Mouse (Mus musculus) intestine, embryonic 16.5 days (tissue): ENCODE measurements around the gene Fbf1. TPM values are rescaled to one million over a fixed set of nuclear protein-coding genes. Genes with fewer than 3 reads are reported as not detected.

ENCODE experiments used
- ATAC-seq: fragments of 200-750 bp; cut with Nextera tagmentation; 2 replicates; pipeline ENCODE4 v1.8.0; 2017; ENCODE audit warnings: moderate TSS enrichment, moderate library complexity
- H3K27ac ChIP-seq: fragments of 300-500 bp; sonication (generic); 2 replicates; pipeline ENCODE4 v1.5.1; 2014; ENCODE audit warnings: mild to moderate bottlenecking, low read length
- H3K27me3 ChIP-seq: fragments of 300-500 bp; sonication (generic); replicated peaks from 2 replicates; pipeline ENCODE4 v1.6.1; 2014; ENCODE audit warnings: low read length, control low read depth, mixed read lengths; ENCODE audit not compliant: control insufficient read depth, insufficient read depth
- H3K36me3 ChIP-seq: fragments of 300-500 bp; sonication (generic); 2 replicates; pipeline ENCODE4 v1.6.1; 2014; ENCODE audit warnings: low read length, control low read depth; ENCODE audit not compliant: control insufficient read depth, insufficient read depth
- H3K4me1 ChIP-seq: fragments of 300-500 bp; sonication (generic); 2 replicates; pipeline ENCODE4 v1.6.1; 2014; ENCODE audit warnings: low read length, control low read depth, mixed read lengths; ENCODE audit not compliant: control insufficient read depth, insufficient read depth
- H3K4me2 ChIP-seq: fragments of 300-500 bp; sonication (generic); 2 replicates; pipeline ENCODE4 v1.6.1; 2014; ENCODE audit warnings: low read depth, low read length, control low read depth
- H3K4me3 ChIP-seq: fragments of 300-500 bp; sonication (generic); 2 replicates; pipeline ENCODE4 v1.5.1; 2014; ENCODE audit warnings: mild to moderate bottlenecking, low read length
- H3K9ac ChIP-seq: fragments of 300-500 bp; sonication (generic); 2 replicates; pipeline ENCODE4 v1.6.1; 2014; ENCODE audit warnings: low read depth, low read length
- H3K9me3 ChIP-seq: fragments of 300-500 bp; sonication (generic); 2 replicates; pipeline ENCODE4 v1.6.1; 2016; ENCODE audit warnings: low read length, control low read depth; ENCODE audit not compliant: control insufficient read depth
- WGBS: fragments of 180-500 bp; shearing (Covaris S2); extraction: QIAGEN DNeasy Blood & Tissue Kit; methylation state at CpG from one replicate; pipeline ENCODE4 v1.1.7; 2014; 5-methylcytosine and 5-hydroxymethylcytosine counted together
- polyA plus RNA-seq: library from polyadenylated mRNA; unstranded; fragments of >200 nt; fragmentation: Nextera tagmentation; extraction: Ambion mirVana; gene quantifications from 2 replicates; pipeline ENCODE4 v1.2.1, GENCODE M21; 2015

Gene Fbf1
- polyA plus RNA-seq, 1 experiment from 2014 or later = 15.4 TPM

DNA sequence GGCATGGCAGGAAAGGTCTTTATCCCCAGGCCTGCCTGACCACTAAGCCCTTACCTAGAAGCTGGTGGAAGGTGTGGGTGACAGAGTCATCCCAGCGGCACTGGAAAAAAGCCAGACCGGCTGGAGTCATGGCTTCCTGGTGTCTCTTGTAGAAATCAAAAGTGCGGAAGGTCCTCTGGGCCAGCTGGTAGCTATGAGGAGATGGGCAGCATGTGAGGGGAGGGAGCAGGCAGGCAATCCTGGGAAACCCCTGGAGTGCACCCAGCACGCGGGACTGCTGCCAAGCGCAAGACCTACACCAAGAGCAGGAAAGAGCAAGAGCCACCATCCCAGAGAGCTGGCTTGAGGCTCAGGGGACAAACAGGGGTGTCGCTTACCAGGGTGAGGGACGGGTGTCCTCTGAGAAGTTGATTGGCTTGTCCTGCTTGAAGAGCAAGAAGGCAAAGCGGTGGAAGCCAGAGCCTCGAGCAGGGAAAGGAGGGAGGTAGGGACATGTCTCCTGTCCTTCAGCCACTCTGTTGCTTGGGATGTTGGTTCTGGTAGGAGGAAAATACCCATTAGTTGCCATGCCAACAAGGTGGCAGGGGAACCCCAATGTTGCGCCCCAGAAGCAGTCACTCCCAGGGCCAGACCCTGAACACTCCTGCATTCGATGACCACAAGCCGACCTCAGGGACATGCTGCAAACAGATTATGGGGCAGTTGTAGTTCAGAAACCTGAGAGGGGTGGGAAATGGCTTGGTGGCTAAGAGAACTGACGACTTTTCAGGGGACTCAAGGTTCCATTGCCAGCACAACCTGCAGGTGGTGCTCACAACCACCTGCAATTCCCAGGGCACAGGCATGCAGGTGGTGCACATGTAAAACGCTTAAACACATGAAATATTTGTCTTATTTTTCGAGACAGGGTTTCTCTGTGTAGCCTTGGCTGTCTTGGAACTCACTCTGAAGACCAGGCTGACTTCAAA is 35.3 kb downstream of the Fbf1 start:
- Histone ChIP-seq H3K4me1 (peaks cover 32% of the 10 kb centered on the region), H3K27ac (no peak overlapping the region), H3K9me3 (no peaks in the 10 kb centered on the region), H3K36me3 (0 out of 2 replicates have a peak, but pooled peaks cover 5% of the 10 kb centered on the region), H3K9ac (no peak overlapping the region), H3K27me3 (no peaks in the 10 kb centered on the region), H3K4me2 (no peak overlapping the region), H3K4me3 (no peak overlapping the region)
- WGBS = 81% methylated on average over 16 of the region's 16 CpGs
- no peak for ATAC-seq

DNA sequence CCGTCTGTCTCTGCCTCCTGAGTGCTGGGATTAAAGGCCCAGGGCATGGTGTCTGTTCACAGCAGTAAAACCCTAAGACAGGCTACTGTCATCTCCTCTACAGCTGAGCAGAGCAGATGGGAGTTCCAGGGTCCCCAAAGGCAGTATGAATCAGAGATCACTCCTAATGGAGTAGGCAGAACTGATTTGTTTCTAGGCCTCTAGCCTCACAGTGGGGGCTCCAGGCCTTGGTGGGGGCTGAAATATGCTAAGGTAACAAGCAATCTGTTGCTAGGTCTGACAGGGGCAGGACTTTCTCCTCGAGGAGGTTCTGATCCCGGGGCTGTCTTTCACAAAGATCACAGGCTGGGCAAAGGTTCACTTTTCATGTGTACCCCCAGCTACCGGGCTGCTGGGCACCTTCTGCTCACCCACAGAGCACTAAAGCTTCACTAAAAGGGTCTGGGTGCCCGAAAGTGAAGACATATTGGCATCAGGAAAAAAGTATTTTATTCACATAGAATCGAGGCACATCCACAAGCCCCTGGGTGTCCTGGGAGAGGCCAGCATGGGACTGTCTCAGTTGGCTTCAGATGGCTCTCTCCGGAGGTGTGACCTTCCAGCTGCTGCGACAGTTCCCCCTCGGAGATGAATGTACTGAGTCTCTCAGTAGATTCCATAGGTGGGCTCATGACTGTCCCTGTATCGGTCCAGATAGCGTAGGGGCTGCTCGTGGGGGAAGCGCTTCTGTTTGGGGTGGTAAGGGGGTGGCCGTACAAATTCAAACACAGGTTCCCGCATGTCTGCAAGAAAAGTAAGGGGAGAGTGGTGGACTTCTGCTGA is 36.4 kb downstream of the Fbf1 start:
- WGBS = 76% methylated on average over 15 of the region's 15 CpGs
- H3K4me1 ChIP-seq = peaks cover 36% of the 10 kb centered on the region
- ATAC-seq = peak; percentile 8
- H3K9me3 ChIP-seq = no peaks in the 10 kb centered on the region
- H3K36me3 ChIP-seq = peaks cover 7% of the 10 kb centered on the region; the same call in 1 of the 2 replicates
- H3K9ac ChIP-seq = peak overlapping the region; percentile 90
- peak overlapping the region; percentile 71 for H3K4me3 ChIP-seq
- no peaks in the 10 kb centered on the region for H3K27me3 ChIP-seq
- H3K4me2 ChIP-seq = peak overlapping the region; percentile 89
- H3K27ac ChIP-seq = peak overlapping the region; percentile 97

DNA sequence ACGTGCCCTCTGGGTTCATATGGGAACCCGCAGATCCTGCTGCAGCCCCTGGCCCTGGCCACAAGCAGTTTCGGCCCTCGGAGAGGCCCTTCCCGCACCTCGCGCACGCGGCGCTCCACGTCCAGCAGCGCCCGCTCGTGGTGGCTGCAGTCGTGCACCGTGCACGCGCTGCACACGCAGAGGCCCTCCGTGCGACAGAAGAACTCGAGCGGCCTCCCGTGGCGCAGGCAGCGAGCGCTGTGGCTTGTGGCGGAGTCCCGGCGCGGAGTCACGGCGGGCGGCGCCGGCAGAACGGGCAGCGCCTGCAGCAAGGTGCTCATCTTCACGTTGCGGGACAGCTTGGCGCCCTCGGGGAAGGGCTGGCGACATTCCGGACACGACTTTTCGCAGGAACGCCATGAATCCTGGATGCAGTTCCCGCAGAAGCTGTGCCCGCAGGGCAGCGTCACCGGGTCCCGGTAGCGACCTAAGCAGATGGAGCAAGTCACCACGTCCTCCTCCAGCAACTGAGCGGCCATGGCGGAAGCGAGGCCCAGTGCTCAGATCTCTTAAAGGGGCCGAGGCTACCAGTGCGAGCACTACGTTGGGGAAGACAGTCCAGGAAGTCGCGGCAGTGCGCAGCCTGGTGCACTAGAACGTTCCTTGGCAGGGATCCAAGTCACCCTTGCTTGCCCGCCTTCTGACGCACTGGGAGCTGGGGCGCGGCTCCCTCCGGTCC is 37.3 kb downstream of the Fbf1 start, which contains the start of gene Trim65:
Gene Trim65, minus strand, starts transcription at position 641 of the 718 bp plus-strand sequence.
- Histone ChIP-seq H3K4me2 (peak within 1 kb of the TSS; percentile 89), H3K9me3 (no peaks in the 10 kb centered on the region), H3K4me3 (peak within 1 kb of the TSS; percentile 71), H3K36me3 (peaks cover 16% of the 10 kb centered on the region), H3K9ac (peak within 1 kb of the TSS; percentile 90), H3K27ac (peak within 1 kb of the TSS; percentile 97), H3K27me3 (no peaks in the 10 kb centered on the region), H3K4me1 (peaks cover 36% of the 10 kb centered on the region)
- ATAC-seq = peak; percentile 91
- WGBS = under 1% methylated on average over 69 of the region's 69 CpGs

DNA sequence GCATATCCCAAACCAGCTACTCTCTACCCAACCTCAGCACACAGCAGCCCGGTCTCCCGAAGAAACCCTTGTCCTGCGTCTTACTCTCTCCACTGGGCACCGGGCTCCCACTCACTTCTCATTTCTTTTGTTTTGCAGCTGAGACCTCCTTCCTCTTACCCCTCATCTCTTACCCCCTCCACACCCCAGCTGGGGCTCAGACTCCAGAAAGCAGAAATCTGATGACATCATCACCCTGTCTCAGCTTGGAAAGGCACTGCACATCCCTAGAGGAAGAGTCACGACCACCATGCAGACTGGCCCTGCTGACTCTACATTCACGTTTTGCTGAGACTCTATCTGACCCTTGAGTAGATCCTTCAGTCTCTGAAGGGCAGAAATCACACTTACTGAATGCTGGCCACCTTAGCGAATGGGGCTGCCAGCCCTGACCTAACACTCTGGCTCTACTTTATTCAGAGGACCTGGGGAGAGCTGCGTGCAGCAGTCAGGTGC is 37.9 kb downstream of the Fbf1 start:
- 35% methylated on average over 8 of the region's 8 CpGs for WGBS

DNA sequence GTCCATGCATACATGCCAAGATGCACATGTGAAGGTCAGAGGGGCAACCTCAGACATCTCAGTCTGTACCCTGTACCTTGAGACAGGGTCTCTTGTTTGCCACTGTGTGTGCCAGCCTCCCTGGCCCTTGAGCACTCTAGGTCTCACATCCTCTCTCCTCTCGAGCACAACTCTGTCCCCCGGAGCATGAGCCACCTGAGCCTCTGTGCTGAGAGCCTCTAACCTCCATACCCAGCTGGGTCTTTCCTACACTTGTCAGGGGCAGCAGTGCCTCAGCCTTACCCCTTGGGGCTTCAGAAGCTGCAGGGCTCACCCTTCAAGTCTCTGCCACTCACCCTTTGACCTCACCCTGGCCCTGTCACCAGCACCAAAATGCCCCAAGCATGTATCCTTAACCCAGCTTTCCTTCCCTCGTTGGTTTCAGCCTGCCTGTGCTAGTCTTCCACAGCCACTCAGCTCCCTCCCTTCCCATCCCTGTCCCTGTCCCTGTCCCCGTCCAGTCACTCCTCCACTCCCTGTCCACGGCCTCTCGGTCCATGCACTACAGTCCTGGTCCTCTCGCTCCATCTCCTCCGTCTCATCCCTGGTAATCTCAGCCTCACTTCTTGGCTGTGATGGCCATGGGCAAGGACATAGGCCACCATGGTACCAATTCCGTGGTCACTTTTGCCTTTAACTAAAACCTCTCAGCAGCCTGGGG is 38.7 kb downstream of the Fbf1 start:
- no peak overlapping the region for H3K27ac ChIP-seq
- H3K9me3 ChIP-seq = no peaks in the 10 kb centered on the region
- WGBS = 84% methylated on average over 9 of the region's 9 CpGs
- peak overlapping the region; percentile 90; the same call in 1 of the 2 replicates for H3K9ac ChIP-seq
- peak overlapping the region; percentile 89 for H3K4me2 ChIP-seq
- H3K4me1 ChIP-seq = peaks cover 36% of the 10 kb centered on the region
- no peaks in the 10 kb centered on the region for H3K27me3 ChIP-seq
- H3K4me3 ChIP-seq = peak overlapping the region; percentile 71
- no peak for ATAC-seq
- peaks cover 18% of the 10 kb centered on the region for H3K36me3 ChIP-seq

More for the DNA sequence above, 37.9 kb downstream of the Fbf1 start:
- peak overlapping the region; percentile 97 for H3K27ac ChIP-seq
- peak; percentile 1; the same call in 1 of the 2 replicates for ATAC-seq
- H3K4me2 ChIP-seq = peak overlapping the region; percentile 89
- H3K36me3 ChIP-seq = peaks cover 21% of the 10 kb centered on the region
- peaks cover 36% of the 10 kb centered on the region for H3K4me1 ChIP-seq
- peak overlapping the region; percentile 90 for H3K9ac ChIP-seq
- peak overlapping the region; percentile 71 for H3K4me3 ChIP-seq
- no peaks in the 10 kb centered on the region for H3K27me3 ChIP-seq
- no peaks in the 10 kb centered on the region for H3K9me3 ChIP-seq

DNA sequence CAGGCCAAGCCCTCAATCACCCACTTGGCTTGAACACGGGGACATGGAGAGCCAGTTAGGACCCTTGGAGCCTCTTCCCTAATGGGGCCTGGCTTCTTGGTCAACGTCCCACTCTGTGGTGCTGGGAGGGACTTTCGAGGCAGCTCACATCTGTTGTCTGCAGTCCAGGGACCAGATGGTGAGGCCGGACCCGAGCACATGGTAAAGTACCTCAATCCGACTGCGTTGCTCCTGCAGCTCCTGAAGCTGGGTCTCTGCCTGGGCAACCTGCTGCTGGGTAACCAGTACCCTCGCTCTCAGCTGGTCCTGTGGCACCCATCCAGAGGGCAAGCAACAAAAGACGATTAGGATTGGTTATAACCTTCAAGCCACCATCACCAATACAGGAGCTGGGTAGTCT is 40.0 kb downstream of the Fbf1 start:
- peak overlapping the region; percentile 26 for H3K4me2 ChIP-seq
- H3K4me1 ChIP-seq = peaks cover 36% of the 10 kb centered on the region
- H3K36me3 ChIP-seq = peaks cover 20% of the 10 kb centered on the region
- no peaks in the 10 kb centered on the region for H3K9me3 ChIP-seq
- H3K27ac ChIP-seq = peak overlapping the region; percentile 46; the same call in 1 of the 2 replicates
- ATAC-seq = no peak
- no peaks in the 10 kb centered on the region for H3K27me3 ChIP-seq
- H3K9ac ChIP-seq = peak overlapping the region; percentile 52; the same call in 1 of the 2 replicates
- H3K4me3 ChIP-seq = no peak overlapping the region
- WGBS = 75% methylated on average over 9 of the region's 9 CpGs

DNA sequence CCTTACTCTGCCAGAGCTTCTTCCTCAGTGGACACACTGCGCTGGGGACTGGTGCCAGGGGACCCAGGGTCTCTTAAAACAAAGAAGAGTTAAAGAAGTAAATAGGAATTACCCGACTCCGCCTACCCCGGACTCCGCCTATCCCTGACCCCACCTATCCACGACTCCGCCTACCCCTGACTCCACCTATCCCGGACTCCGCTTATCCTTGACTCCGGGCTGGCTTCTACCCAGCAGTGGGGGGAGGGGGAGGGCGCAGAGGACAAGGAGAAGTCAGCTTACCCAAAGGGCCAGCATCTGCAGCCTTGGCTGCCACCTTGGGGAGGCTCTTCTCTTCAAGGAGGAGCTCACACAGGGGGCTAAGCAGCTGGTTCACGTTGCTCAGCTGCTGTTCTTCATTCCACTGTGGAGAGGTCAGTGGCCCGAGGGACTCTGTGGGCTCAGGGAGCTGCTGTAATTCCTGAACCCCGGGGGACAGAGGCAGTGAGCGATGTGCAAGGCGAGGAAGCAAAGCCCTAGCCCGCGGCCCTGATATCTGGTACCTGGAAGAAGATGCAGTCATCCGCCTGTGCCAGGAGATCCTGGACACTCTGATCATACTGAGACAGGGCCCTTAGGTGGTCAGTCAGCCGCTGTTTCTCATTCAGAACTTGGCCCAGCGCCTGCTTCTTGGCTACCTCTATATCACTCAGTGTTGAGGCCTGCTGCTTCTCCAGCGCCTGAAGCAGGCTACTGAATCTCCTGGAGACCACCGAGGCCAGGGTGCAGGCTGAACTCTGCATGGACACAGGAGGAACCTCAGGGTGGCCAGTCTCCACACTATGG is 40.6 kb downstream of the Fbf1 start, which contains the start of gene Trim47:
Gene Trim47, minus strand, starts transcription at position 55 of the 825 bp plus-strand sequence.
- Histone ChIP-seq H3K4me1 (peaks cover 36% of the 10 kb centered on the region), H3K36me3 (peaks cover 24% of the 10 kb centered on the region)
- 28% methylated on average over 23 of the region's 23 CpGs for WGBS

More for the DNA sequence above, 40.6 kb downstream of the Fbf1 start, which contains the start of gene Trim47:
- Histone ChIP-seq H3K4me3 (no peak within 1 kb of the TSS), H3K9me3 (no peaks in the 10 kb centered on the region), H3K4me2 (peak within 1 kb of the TSS; percentile 26), H3K27ac (peak within 1 kb of the TSS; percentile 46), H3K27me3 (no peaks in the 10 kb centered on the region), H3K9ac (peak within 1 kb of the TSS; percentile 52; the same call in 1 of the 2 replicates)
- 0 out of 2 replicates have a peak, but pooled peaks have one; percentile 4 for ATAC-seq
